Mouse (Mus musculus): ENCODE results near the gene Wdr73. TPM values are rescaled to one million over a fixed set of nuclear protein-coding genes. Genes with fewer than 3 reads are reported as not detected.

The Wdr73 gene
- polyA plus RNA-seq, 1 experiment from 2014 or later, result 41.4 TPM

DNA sequence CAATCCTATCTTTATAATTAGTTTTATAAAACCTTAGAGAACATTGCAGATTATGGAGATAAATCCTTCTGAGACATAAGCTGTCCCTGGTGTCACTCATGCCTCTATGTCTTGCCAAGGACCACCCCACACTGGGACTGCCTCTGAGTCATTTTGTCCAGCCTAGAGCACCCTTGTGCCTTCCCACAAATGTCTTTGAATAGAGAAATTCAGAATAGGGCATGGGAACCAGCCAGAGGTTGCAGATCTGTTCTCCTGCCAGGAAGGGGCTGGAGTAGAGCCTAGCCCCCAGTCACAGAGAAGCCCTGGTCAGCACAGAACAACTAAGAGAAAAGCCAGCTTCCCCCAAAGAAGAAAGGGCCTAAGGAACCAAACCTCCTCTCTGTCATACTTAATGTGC is 45.8 kb downstream of the Wdr73 start:
- H3K36me3 ChIP-seq (ENCODE audit: control insufficient read depth, insufficient read depth, low read length), result no peaks in the 10 kb centered on the region
- H3K4me3 ChIP-seq (ENCODE audit: low read depth, low read length), result no peak overlapping the region
- no peaks in the 10 kb centered on the region for H3K9me3 ChIP-seq (ENCODE audit: control insufficient read depth, low read length)
- DNase-seq (ENCODE audit: low spot score), result no peak
- ATAC-seq (ENCODE audit: low FRiP score), result no peak
- no peaks in the 10 kb centered on the region for H3K27me3 ChIP-seq (ENCODE audit: control insufficient read depth, insufficient read depth, low read length)
- no peak overlapping the region for H3K27ac ChIP-seq (ENCODE audit: low read depth, low read length)
- no peak overlapping the region for H3K4me2 ChIP-seq (replicated peaks; ENCODE audit: low read depth, low read length)
- H3K9ac ChIP-seq (ENCODE audit: low read depth, low read length), result no peak overlapping the region
- no peaks in the 10 kb centered on the region for H3K4me1 ChIP-seq (replicated peaks; ENCODE audit: control insufficient read depth, insufficient read depth, low read length)

DNA sequence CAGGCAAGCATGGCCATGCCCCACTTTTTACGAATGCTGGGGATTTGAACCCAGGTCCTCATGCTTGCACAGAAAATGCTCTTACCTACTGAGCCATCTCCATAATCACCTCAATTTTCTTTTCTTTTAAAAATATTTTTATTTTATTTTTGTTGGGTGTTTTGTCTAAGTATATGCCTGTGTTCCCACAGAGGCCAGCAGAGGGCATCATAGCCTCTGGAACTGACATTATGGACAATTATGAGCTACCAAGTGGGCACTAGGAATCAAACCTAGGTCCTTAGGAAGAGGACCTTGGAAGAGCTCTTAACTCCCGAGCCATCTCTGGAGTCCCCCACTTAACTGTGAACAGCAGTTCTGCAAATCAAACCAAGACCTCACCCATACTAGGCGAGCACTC is 47.9 kb downstream of the Wdr73 start:
- WGBS, result 96% methylated on average over 3 of the region's 3 CpGs
- ATAC-seq (ENCODE audit: low FRiP score) (no peak), DNase-seq (ENCODE audit: low spot score) (no peak)
- Histone ChIP-seq H3K4me3 (ENCODE audit: low read depth, low read length) (no peak overlapping the region), H3K9me3 (ENCODE audit: control insufficient read depth, low read length) (no peaks in the 10 kb centered on the region), H3K27me3 (ENCODE audit: control insufficient read depth, insufficient read depth, low read length) (no peaks in the 10 kb centered on the region), H3K4me1 (replicated peaks; ENCODE audit: control insufficient read depth, insufficient read depth, low read length) (no peaks in the 10 kb centered on the region), H3K36me3 (ENCODE audit: control insufficient read depth, insufficient read depth, low read length) (no peaks in the 10 kb centered on the region), H3K27ac (ENCODE audit: low read depth, low read length) (no peak overlapping the region), H3K4me2 (replicated peaks; ENCODE audit: low read depth, low read length) (no peak overlapping the region), H3K9ac (ENCODE audit: low read depth, low read length) (no peak overlapping the region)

DNA sequence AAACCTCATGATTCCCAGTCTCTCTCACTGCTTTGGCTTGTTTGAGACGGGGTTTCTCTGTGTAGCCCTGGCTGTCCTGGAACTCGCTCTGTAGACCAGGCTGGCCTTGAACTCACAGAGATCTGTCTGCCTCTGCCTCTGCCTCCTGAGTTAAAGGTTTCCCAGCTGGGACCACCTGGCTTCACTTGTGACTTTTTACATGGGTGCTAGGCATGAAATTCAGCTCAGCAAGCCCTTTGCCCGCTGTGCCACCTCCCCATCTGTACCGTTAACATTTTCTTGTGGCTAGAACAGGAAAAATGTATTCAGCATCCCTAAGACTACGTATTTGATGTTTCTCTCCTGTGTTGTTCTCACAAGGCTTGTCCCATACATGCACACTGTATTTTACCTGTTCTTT is 50.5 kb downstream of the Wdr73 start:
- Histone ChIP-seq H3K27ac (ENCODE audit: low read depth, low read length) (no peak overlapping the region), H3K9ac (ENCODE audit: low read depth, low read length) (no peak overlapping the region), H3K27me3 (ENCODE audit: control insufficient read depth, insufficient read depth, low read length) (no peaks in the 10 kb centered on the region), H3K4me1 (replicated peaks; ENCODE audit: control insufficient read depth, insufficient read depth, low read length) (no peaks in the 10 kb centered on the region), H3K36me3 (ENCODE audit: control insufficient read depth, insufficient read depth, low read length) (no peaks in the 10 kb centered on the region), H3K4me3 (ENCODE audit: low read depth, low read length) (no peak overlapping the region), H3K9me3 (ENCODE audit: control insufficient read depth, low read length) (no peaks in the 10 kb centered on the region), H3K4me2 (replicated peaks; ENCODE audit: low read depth, low read length) (no peak overlapping the region)
- ATAC-seq (ENCODE audit: low FRiP score) (no peak), DNase-seq (ENCODE audit: low spot score) (no peak)
- WGBS, result 89% methylated on average over 5 of the region's 5 CpGs

DNA sequence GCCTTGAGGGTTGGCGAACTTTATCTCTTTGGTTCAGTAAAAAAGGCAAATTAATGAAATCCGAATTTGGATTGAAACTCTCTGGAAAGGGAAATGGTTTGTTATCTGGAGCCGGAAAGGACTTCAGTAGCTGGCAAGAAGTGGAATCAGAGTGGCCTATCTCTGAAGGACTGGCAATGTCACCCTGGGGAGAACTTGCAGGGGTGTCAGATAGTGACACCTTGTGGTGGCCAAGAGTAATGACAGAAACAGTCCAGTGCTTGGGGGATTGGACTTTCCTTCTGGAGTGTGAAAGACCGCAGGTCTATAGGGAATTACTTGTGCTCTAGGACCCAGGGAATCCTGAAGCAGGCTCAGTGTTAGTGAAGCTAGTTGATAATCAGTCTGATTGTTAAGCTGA is 51.4 kb downstream of the Wdr73 start:
- DNase-seq (ENCODE audit: low spot score), result peak; percentile 69
- WGBS, result 36% methylated on average over 4 of the region's 4 CpGs

DNA sequence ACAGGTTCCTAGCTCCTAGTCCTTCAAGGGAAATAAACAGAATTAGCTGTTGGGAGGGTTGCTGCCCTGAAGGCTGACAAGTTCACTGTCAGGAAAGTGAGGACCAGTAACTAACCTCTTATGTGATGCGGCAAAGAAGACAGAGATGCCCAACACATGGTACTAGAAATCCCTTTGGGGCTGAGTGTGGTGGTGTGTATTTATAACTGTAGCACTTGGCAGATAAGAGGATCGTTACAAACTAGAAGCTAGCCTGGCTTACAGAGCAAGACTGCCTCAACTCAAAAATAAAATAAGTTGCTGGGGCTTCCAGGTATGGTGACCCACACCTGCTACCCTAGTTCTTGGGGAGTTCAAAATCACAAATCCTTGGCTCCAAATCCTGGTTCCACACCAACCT is 51.8 kb downstream of the Wdr73 start:
- no peak for DNase-seq (ENCODE audit: low spot score)
- no peak overlapping the region for H3K27ac ChIP-seq (ENCODE audit: low read depth, low read length)
- WGBS, result 90% methylated on average over 2 of the region's 2 CpGs

More for the DNA sequence above, 51.4 kb downstream of the Wdr73 start:
- Histone ChIP-seq H3K4me1 (replicated peaks; ENCODE audit: control insufficient read depth, insufficient read depth, low read length) (no peaks in the 10 kb centered on the region), H3K27me3 (ENCODE audit: control insufficient read depth, insufficient read depth, low read length) (no peaks in the 10 kb centered on the region), H3K4me2 (replicated peaks; ENCODE audit: low read depth, low read length) (no peak overlapping the region), H3K27ac (ENCODE audit: low read depth, low read length) (no peak overlapping the region), H3K36me3 (ENCODE audit: control insufficient read depth, insufficient read depth, low read length) (no peaks in the 10 kb centered on the region), H3K4me3 (ENCODE audit: low read depth, low read length) (no peak overlapping the region), H3K9ac (ENCODE audit: low read depth, low read length) (no peak overlapping the region), H3K9me3 (ENCODE audit: control insufficient read depth, low read length) (no peaks in the 10 kb centered on the region)
- ATAC-seq (ENCODE audit: low FRiP score), result no peak

DNA sequence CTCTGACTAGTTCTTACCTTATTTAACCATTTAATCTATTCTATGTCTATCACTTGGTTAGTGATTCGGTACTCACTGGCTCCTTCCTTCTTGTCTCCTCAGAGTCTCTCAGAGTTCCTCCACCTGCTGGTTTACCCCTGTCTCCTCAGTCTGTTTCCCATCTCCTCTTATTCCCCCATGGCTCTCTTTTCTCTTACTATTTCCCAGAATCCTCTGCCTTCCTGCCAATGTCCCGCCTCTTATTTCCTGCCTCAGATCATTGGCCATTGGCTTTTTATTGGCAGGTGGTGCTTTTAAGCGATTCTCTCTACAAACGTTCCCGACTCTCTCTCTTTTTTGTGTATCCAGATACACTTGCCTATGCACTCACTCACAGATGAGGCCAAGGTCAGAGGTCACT is 54.4 kb downstream of the Wdr73 start:
- no peaks in the 10 kb centered on the region for H3K36me3 ChIP-seq (ENCODE audit: control insufficient read depth, insufficient read depth, low read length)
- no peak overlapping the region for H3K27ac ChIP-seq (ENCODE audit: low read depth, low read length)
- H3K9ac ChIP-seq (ENCODE audit: low read depth, low read length), result no peak overlapping the region
- DNase-seq (ENCODE audit: low spot score) (no peak), ATAC-seq (ENCODE audit: low FRiP score) (no peak)
- no peaks in the 10 kb centered on the region for H3K9me3 ChIP-seq (ENCODE audit: control insufficient read depth, low read length)
- no peaks in the 10 kb centered on the region for H3K4me1 ChIP-seq (replicated peaks; ENCODE audit: control insufficient read depth, insufficient read depth, low read length)
- no peaks in the 10 kb centered on the region for H3K27me3 ChIP-seq (ENCODE audit: control insufficient read depth, insufficient read depth, low read length)
- no peak overlapping the region for H3K4me3 ChIP-seq (ENCODE audit: low read depth, low read length)
- 86% methylated on average over 5 of the region's 5 CpGs for WGBS
- no peak overlapping the region for H3K4me2 ChIP-seq (replicated peaks; ENCODE audit: low read depth, low read length)

More for the DNA sequence above, 51.8 kb downstream of the Wdr73 start:
- no peak for ATAC-seq (ENCODE audit: low FRiP score)
- Histone ChIP-seq H3K9ac (ENCODE audit: low read depth, low read length) (no peak overlapping the region), H3K4me2 (replicated peaks; ENCODE audit: low read depth, low read length) (no peak overlapping the region), H3K36me3 (ENCODE audit: control insufficient read depth, insufficient read depth, low read length) (no peaks in the 10 kb centered on the region), H3K4me3 (ENCODE audit: low read depth, low read length) (no peak overlapping the region), H3K4me1 (replicated peaks; ENCODE audit: control insufficient read depth, insufficient read depth, low read length) (no peaks in the 10 kb centered on the region), H3K27me3 (ENCODE audit: control insufficient read depth, insufficient read depth, low read length) (no peaks in the 10 kb centered on the region), H3K9me3 (ENCODE audit: control insufficient read depth, low read length) (no peaks in the 10 kb centered on the region)

DNA sequence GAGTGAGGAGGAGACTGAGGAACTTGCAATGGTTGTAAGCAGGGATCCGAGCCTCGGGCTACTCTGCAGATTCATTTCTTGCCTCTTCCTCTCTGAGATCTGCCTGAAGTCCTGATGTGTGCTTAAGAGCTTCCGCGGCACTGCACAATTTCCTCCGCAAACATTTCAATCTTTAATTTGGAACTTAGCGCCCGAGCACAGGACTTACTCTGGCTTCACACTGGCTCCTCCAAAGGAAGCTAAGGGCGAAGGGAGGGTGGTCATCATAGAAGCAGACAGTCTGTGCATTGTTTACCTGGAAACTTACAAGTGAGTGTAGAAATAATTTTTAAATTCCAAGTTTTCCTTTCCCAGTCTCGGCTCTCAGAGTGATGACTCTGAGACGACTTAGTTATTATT is 54.8 kb downstream of the Wdr73 start:
- H3K4me1 ChIP-seq (replicated peaks; ENCODE audit: control insufficient read depth, insufficient read depth, low read length), result no peaks in the 10 kb centered on the region
- no peak overlapping the region for H3K27ac ChIP-seq (ENCODE audit: low read depth, low read length)
- DNase-seq (ENCODE audit: low spot score), result no peak
- H3K4me2 ChIP-seq (replicated peaks; ENCODE audit: low read depth, low read length), result no peak overlapping the region
- WGBS, result 93% methylated on average over 10 of the region's 10 CpGs
- no peaks in the 10 kb centered on the region for H3K36me3 ChIP-seq (ENCODE audit: control insufficient read depth, insufficient read depth, low read length)
- no peak for ATAC-seq (ENCODE audit: low FRiP score)
- H3K9me3 ChIP-seq (ENCODE audit: control insufficient read depth, low read length), result no peaks in the 10 kb centered on the region
- H3K9ac ChIP-seq (ENCODE audit: low read depth, low read length), result no peak overlapping the region
- H3K27me3 ChIP-seq (ENCODE audit: control insufficient read depth, insufficient read depth, low read length), result no peaks in the 10 kb centered on the region
- H3K4me3 ChIP-seq (ENCODE audit: low read depth, low read length), result no peak overlapping the region

DNA sequence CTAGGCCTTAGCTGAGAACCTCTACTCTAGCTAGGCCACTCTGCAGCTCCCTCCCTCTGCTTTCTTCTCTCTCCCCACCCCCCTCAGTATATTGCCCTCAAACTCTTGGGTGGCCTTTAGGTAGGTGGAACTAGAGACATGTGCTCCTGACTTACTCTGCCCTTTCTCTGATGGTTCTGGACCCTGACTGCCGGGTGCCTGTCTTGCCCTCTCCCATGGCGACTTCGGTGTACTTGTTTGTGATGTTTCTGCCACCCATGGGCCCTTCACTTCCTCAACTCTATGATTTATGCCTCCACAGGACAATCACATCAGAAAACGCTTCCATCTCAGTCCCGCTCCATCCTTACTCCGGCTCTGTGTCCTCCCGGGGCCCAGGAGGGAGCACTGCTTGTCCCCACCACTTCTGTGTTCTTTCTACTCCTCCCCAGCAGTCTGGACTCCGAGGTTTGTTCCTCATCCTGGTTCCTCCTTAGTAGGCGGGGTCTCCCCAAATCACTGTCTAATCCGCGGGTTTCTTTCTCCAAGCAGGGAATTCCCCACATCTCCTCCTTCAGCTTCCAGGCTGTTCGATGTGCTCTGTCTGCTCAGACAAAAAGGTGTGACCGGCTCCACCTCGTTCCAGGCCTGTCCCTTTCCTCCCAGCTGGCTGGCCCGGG is 55.3 kb downstream of the Wdr73 start:
- no peaks in the 10 kb centered on the region for H3K27me3 ChIP-seq (ENCODE audit: control insufficient read depth, insufficient read depth, low read length)
- ATAC-seq (ENCODE audit: low FRiP score) (no peak), DNase-seq (ENCODE audit: low spot score) (no peak)
- no peaks in the 10 kb centered on the region for H3K36me3 ChIP-seq (ENCODE audit: control insufficient read depth, insufficient read depth, low read length)
- H3K4me3 ChIP-seq (ENCODE audit: low read depth, low read length), result no peak overlapping the region
- no peak overlapping the region for H3K4me2 ChIP-seq (replicated peaks; ENCODE audit: low read depth, low read length)
- no peaks in the 10 kb centered on the region for H3K9me3 ChIP-seq (ENCODE audit: control insufficient read depth, low read length)
- 82% methylated on average over 15 of the region's 15 CpGs for WGBS
- no peak overlapping the region for H3K27ac ChIP-seq (ENCODE audit: low read depth, low read length)
- H3K9ac ChIP-seq (ENCODE audit: low read depth, low read length), result no peak overlapping the region
- no peaks in the 10 kb centered on the region for H3K4me1 ChIP-seq (replicated peaks; ENCODE audit: control insufficient read depth, insufficient read depth, low read length)

DNA sequence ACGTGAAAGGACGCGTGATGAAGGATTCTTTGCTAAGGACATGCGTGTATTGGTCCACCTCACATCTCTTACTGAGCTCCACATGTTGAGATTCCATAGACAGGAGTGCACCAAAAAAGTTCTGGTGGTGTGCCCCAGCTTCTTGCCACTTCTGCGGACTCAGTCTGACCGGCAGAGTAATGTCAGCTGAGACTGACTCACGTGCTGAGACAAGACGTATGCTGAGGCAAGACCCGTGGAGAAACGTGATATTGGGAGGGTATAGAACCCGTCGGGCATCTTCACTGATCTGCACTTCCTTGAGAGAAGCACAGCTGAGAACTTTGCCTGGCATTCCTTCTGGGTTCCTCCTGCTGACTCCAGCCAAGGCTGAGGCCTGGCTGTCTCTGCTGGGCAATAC is 56.4 kb downstream of the Wdr73 start:
- Histone ChIP-seq H3K36me3 (ENCODE audit: control insufficient read depth, insufficient read depth, low read length) (no peaks in the 10 kb centered on the region), H3K9ac (ENCODE audit: low read depth, low read length) (no peak overlapping the region), H3K9me3 (ENCODE audit: control insufficient read depth, low read length) (no peaks in the 10 kb centered on the region), H3K27me3 (ENCODE audit: control insufficient read depth, insufficient read depth, low read length) (no peaks in the 10 kb centered on the region), H3K4me1 (replicated peaks; ENCODE audit: control insufficient read depth, insufficient read depth, low read length) (no peaks in the 10 kb centered on the region), H3K4me3 (ENCODE audit: low read depth, low read length) (no peak overlapping the region), H3K27ac (ENCODE audit: low read depth, low read length) (no peak overlapping the region), H3K4me2 (replicated peaks; ENCODE audit: low read depth, low read length) (no peak overlapping the region)
- 94% methylated on average over 12 of the region's 12 CpGs for WGBS
- ATAC-seq (ENCODE audit: low FRiP score) (no peak), DNase-seq (ENCODE audit: low spot score) (no peak)
